Mouse (Mus musculus): Measurements from ENCODE around the gene N4bp1. TPM values are rescaled to one million over a fixed set of nuclear protein-coding genes. Genes with fewer than 3 reads are reported as not detected.

The N4bp1 gene
- polyA plus RNA-seq, 1 experiment from 2014 or later, result 13.2 TPM

DNA sequence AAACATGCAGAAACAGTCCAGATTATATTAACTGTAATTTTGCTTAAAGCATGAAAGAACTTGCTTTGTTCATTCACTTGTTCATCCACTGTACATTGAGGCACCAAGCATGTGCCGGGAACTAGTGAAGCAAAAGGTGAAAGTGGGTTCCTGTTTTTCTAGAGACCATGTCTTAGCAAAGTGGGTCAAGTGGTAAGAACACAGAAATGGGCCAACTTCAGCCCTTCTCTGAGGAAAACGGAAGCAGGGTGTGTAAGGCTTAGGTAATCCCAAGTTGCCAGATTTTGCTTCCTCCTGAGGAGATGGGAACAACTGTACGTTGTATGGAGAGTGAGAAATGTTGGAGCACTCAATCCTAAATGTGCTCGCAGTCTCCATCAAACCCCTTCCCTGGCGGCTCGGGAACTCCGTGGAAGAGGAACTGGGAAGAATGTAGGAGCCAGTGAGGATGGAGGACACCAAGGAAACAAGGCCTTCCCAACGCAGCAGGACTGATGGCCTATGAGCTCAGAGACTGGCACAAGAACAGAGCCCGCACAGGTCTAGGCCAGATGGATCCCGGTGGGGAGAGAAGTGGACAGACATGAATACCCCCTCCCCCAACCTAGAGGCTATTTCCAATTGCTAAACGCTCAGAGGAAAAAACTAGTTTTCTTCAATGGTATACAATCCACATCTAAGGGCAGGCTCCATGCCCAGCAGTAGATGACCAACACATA is 12.8 kb downstream of the N4bp1 start:
- WGBS, result 96% methylated on average over 11 of the region's 11 CpGs
- Histone ChIP-seq H3K9ac (replicated peaks) (no peak overlapping the region), H3K9me3 (no peaks in the 10 kb centered on the region)

DNA sequence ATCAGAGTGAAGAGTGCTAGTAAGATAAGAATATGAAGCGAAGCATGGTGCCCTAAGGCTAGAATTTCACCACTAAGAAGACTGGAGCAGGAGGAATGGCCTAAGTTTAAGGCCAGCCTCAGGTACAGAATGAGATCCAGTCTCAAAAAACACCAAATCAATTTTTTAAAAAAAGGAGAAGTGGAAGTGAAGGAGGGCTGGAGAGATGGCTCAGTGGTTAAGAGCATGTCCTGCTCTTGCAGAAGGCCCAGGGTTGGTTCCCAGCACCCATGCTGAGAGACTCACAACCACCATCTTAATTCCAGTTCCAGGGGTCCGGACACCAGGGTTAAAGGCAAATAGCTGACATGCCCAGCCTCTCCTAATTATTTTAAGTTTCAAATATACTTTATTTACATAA is 13.6 kb downstream of the N4bp1 start:
- no peak overlapping the region for H3K4me3 ChIP-seq
- no peaks in the 10 kb centered on the region for H3K36me3 ChIP-seq
- no peak overlapping the region for H3K27ac ChIP-seq (replicated peaks)
- H3K9ac ChIP-seq (replicated peaks), result no peak overlapping the region
- 96% methylated on average over 2 of the region's 2 CpGs for WGBS
- no peak for ATAC-seq (ENCODE audit: low FRiP score, low read depth)
- no peaks in the 10 kb centered on the region for H3K9me3 ChIP-seq
- no peak overlapping the region for H3K4me2 ChIP-seq (replicated peaks)
- peaks cover 8% of the 10 kb centered on the region; the same call in 1 of the 2 replicates for H3K4me1 ChIP-seq
- H3K27me3 ChIP-seq, result no peaks in the 10 kb centered on the region

More for the DNA sequence above, 12.8 kb downstream of the N4bp1 start:
- H3K4me3 ChIP-seq, result no peak overlapping the region
- H3K27ac ChIP-seq (replicated peaks), result no peak overlapping the region
- no peak for ATAC-seq (ENCODE audit: low FRiP score, low read depth)
- H3K27me3 ChIP-seq, result no peaks in the 10 kb centered on the region
- H3K4me2 ChIP-seq (replicated peaks), result no peak overlapping the region
- H3K36me3 ChIP-seq, result no peaks in the 10 kb centered on the region
- peaks cover 12% of the 10 kb centered on the region; the same call in 1 of the 2 replicates for H3K4me1 ChIP-seq

DNA sequence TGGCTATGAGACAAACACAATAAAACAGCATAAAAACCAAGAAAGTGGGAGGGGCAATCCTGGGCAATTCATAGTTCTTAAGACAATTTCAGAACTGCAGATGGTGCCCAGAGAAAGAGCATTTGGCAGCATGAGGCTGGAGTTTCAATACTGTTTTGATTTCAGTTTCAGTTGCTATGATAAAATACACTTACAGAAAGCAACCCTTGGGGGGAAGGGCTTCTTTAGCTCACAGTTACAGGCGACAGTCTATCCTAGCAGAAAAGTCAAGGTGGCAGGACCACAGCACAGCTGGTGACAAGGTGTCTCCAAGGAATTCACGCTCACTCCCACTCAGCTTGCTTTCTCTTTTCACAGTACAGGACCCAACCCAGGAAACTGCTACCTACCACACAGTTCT is 14.3 kb downstream of the N4bp1 start:
- Histone ChIP-seq H3K9me3 (no peaks in the 10 kb centered on the region), H3K9ac (replicated peaks) (no peak overlapping the region), H3K36me3 (no peaks in the 10 kb centered on the region), H3K27me3 (no peaks in the 10 kb centered on the region), H3K4me1 (peaks cover 8% of the 10 kb centered on the region; the same call in 1 of the 2 replicates), H3K27ac (replicated peaks) (no peak overlapping the region), H3K4me3 (no peak overlapping the region), H3K4me2 (replicated peaks) (no peak overlapping the region)
- no peak for ATAC-seq (ENCODE audit: low FRiP score, low read depth)
- 86% methylated on average over 2 of the region's 2 CpGs for WGBS

DNA sequence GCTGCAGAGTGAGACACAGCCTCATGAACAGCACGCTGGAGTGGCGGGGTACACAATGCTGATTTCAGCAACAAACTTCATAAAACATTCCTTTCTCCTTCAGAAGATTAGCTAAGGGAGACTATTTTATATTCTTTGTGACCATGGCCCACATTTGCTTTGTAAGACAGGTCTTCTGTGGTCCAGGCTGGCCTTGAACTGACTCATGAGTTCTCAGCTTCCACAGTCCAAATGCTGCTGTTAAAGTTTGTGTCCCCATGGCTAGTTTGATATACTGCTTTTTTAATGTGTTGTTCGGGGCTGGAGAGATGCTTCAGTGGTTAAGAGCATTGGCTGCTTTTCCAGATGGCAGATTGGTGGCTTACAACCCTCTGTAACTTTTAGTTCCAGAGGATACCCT is 17.0 kb downstream of the N4bp1 start:
- Histone ChIP-seq H3K27me3 (no peaks in the 10 kb centered on the region), H3K4me2 (replicated peaks) (no peak overlapping the region), H3K4me3 (no peak overlapping the region), H3K27ac (replicated peaks) (no peak overlapping the region), H3K9ac (replicated peaks) (no peak overlapping the region), H3K4me1 (0 out of 2 replicates have a peak, but pooled peaks cover under 1% of the 10 kb centered on the region), H3K9me3 (no peaks in the 10 kb centered on the region), H3K36me3 (no peaks in the 10 kb centered on the region)
- WGBS, result 92% methylated on average over 3 of the region's 3 CpGs
- ATAC-seq (ENCODE audit: low FRiP score, low read depth), result no peak

DNA sequence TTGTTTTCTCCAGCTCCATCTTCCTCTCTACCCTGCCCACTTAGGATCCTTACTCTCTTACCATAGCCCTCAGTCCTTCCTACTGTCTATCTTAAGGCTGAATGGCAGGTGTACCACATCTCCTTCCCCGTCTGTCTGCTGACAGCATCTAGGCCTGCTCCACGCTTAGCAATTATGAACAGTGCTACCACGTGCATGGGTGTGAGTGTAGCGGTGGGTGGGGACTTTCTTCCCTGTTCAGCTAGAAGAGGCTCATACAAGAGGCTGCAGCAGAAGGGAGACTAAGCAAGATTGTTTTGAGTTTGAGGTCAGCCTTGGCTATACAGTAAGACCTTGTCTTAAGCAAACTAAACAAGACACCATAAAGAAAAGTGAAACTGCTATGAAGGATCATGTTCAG is 20.3 kb downstream of the N4bp1 start:
- Histone ChIP-seq H3K27me3 (no peaks in the 10 kb centered on the region), H3K9me3 (no peaks in the 10 kb centered on the region), H3K36me3 (peaks cover 18% of the 10 kb centered on the region), H3K4me2 (replicated peaks) (no peak overlapping the region), H3K4me3 (no peak overlapping the region), H3K4me1 (no peaks in the 10 kb centered on the region), H3K9ac (replicated peaks) (no peak overlapping the region), H3K27ac (replicated peaks) (no peak overlapping the region)
- 96% methylated on average over 4 of the region's 4 CpGs for WGBS
- no peak for ATAC-seq (ENCODE audit: low FRiP score, low read depth)

DNA sequence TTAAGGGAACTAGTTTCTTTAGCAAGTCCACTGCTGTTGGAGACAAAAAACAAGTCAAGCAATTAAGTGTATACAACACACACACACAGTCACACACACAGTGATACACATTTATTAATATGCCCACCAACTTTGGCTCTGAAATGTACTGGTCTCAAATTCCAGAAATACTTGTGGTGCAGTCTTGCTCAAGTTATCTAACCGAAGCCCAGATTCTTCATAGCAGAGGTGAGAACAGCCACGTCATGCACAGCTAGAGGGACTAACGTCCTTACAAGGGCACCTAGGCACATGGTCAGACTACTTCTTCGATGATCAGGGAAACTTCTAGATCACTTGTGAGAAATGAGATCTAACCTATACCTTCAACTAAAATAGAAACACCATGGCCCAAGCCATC is 22.2 kb downstream of the N4bp1 start:
- no peak for ATAC-seq (ENCODE audit: low FRiP score, low read depth)
- Histone ChIP-seq H3K27me3 (no peaks in the 10 kb centered on the region), H3K4me3 (no peak overlapping the region), H3K36me3 (peaks cover 20% of the 10 kb centered on the region), H3K27ac (replicated peaks) (no peak overlapping the region), H3K4me2 (replicated peaks) (no peak overlapping the region), H3K4me1 (no peaks in the 10 kb centered on the region), H3K9me3 (no peaks in the 10 kb centered on the region), H3K9ac (replicated peaks) (no peak overlapping the region)
- 89% methylated on average over 4 of the region's 4 CpGs for WGBS

DNA sequence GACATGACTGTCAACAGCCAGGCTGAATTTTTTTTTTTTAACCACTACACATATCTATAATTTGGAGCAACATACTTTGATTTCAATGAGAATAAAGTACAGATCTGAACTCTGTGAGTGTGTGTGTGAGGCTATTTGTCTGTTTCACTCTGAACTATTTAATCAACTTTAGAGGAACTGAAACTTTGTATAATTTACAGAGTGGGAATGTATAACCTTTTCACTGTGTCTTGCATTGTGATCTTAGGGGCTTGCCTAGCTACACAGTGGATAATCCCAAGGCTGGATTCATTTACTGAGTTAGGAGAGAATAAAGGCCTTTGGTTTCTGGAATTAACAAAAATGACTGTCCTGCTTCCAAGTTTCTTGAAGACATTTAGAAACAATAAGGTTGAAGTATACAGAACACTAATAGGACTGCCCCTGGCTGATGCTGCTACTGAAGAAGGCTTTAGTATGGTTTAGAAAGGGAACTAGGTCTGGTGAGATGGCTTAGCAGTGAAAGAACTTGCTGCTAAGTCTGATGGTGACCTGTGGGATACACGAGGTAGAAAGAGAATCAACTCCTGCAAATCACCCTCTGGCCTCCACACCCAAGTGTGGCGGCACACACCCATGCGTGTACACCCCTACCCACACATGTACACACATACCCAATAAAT is 22.8 kb downstream of the N4bp1 start:
- no peak overlapping the region for H3K27ac ChIP-seq (replicated peaks)
- H3K9me3 ChIP-seq, result no peaks in the 10 kb centered on the region
- no peaks in the 10 kb centered on the region for H3K27me3 ChIP-seq
- no peak overlapping the region for H3K9ac ChIP-seq (replicated peaks)
- no peak overlapping the region for H3K4me3 ChIP-seq
- no peaks in the 10 kb centered on the region for H3K4me1 ChIP-seq
- ATAC-seq (ENCODE audit: low FRiP score, low read depth), result no peak
- peaks cover 23% of the 10 kb centered on the region for H3K36me3 ChIP-seq
- H3K4me2 ChIP-seq (replicated peaks), result no peak overlapping the region
- WGBS, result 92% methylated on average over 3 of the region's 3 CpGs

DNA sequence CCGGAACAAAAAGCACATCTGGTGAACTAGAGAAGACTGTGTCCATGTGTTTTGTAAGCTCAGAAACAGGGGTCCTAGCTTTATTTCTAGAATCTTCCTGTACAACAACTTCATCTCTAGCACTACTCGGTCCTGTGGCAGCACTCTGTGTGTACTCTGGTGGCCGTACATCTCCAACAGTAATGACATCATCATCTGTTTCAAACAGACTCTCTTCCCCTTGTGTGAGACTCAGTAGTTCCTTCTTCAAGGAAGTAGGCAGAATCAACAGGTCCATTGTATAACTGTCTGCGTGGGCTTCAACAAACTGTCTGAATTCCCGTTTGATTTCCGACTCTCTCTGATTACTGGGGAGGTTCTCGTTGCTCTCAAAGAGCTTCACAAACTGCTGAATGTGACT is 23.5 kb downstream of the N4bp1 start:
- Histone ChIP-seq H3K27me3 (no peaks in the 10 kb centered on the region), H3K4me2 (replicated peaks) (no peak overlapping the region), H3K4me3 (no peak overlapping the region), H3K27ac (replicated peaks) (no peak overlapping the region), H3K9me3 (no peaks in the 10 kb centered on the region), H3K4me1 (no peaks in the 10 kb centered on the region), H3K36me3 (peaks cover 23% of the 10 kb centered on the region), H3K9ac (replicated peaks) (no peak overlapping the region)
- 90% methylated on average over 7 of the region's 7 CpGs for WGBS
- no peak for ATAC-seq (ENCODE audit: low FRiP score, low read depth)

DNA sequence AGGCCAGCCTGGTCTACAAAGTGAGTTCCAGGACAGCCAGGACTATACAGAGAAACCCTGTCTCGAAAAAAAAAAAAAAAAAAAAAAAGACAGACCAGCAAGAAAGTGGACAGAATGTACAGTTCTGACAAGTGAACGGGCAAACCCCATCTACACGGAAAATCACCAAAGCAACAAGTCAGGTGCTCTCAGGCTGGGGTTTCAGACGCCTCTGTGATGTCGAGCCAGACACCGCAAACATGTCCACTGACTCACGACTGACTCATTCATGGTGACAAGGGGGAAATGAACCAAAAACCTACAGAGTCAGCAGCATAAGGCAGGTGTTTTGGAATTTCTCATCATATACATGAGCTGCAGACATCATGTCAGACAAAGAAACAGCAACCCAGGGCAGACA is 28.8 kb downstream of the N4bp1 start:
- ATAC-seq (ENCODE audit: low FRiP score, low read depth), result no peak
- peaks cover 29% of the 10 kb centered on the region for H3K4me1 ChIP-seq
- no peaks in the 10 kb centered on the region for H3K27me3 ChIP-seq
- peaks cover 18% of the 10 kb centered on the region for H3K36me3 ChIP-seq
- no peak overlapping the region for H3K4me2 ChIP-seq (replicated peaks)
- no peak overlapping the region for H3K27ac ChIP-seq (replicated peaks)
- 87% methylated on average over 6 of the region's 7 CpGs for WGBS
- no peaks in the 10 kb centered on the region for H3K9me3 ChIP-seq
- H3K9ac ChIP-seq (replicated peaks), result no peak overlapping the region
- H3K4me3 ChIP-seq, result no peak overlapping the region

DNA sequence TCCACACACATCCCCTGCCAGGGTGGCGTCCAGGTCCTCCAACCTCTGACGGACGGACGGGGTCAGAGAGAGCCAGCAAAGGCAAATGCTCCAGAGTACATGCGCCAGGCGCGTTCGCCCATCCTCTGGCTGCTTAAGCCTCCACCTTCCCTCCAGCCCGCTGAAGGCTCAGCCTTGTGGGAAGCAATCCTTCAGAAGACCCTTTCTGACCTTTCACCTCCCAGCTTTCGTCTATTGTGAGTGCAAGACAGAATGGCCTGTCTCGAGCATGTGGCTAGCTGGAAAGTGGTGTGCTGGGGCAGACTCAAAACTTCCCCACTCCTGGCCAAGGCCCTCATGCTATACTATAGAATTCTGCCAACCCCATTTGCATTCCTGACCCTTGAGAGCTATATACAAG is 30.4 kb downstream of the N4bp1 start:
- 20% methylated on average over 11 of the region's 11 CpGs for WGBS
- no peak for ATAC-seq (ENCODE audit: low FRiP score, low read depth)
- Histone ChIP-seq H3K9ac (replicated peaks) (no peak overlapping the region), H3K27me3 (no peaks in the 10 kb centered on the region), H3K27ac (replicated peaks) (no peak overlapping the region), H3K9me3 (no peaks in the 10 kb centered on the region), H3K36me3 (peaks cover 5% of the 10 kb centered on the region), H3K4me2 (replicated peaks) (no peak overlapping the region), H3K4me3 (no peak overlapping the region), H3K4me1 (peaks cover 29% of the 10 kb centered on the region)

DNA sequence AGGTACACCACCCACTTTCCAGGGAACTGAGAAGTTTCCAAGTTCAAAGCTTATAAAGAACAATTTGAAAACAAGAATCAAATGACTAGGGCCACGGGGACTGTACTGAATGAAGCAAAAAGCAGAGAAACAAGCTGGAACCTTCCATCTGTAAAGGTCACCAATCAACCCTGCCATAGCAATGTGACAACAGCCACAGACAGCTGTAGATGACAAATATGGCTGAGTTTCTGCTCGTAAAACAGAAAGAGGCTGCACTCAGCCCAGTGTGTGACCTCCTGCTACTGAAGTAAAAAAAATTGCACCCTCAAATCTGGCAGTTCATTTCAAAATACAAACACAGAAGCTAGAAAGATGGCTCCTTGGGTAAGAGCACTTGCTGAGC is 31.1 kb downstream of the N4bp1 start:
- no peaks in the 10 kb centered on the region for H3K9me3 ChIP-seq
- H3K27me3 ChIP-seq, result no peaks in the 10 kb centered on the region
- H3K9ac ChIP-seq (replicated peaks), result no peak overlapping the region
- no peak for ATAC-seq (ENCODE audit: low FRiP score, low read depth)
- 86% methylated on average over 2 of the region's 2 CpGs for WGBS
- H3K4me3 ChIP-seq, result no peak overlapping the region
- peaks cover 5% of the 10 kb centered on the region for H3K36me3 ChIP-seq
- H3K4me1 ChIP-seq, result peaks cover 29% of the 10 kb centered on the region
- H3K27ac ChIP-seq (replicated peaks), result no peak overlapping the region
- no peak overlapping the region for H3K4me2 ChIP-seq (replicated peaks)

DNA sequence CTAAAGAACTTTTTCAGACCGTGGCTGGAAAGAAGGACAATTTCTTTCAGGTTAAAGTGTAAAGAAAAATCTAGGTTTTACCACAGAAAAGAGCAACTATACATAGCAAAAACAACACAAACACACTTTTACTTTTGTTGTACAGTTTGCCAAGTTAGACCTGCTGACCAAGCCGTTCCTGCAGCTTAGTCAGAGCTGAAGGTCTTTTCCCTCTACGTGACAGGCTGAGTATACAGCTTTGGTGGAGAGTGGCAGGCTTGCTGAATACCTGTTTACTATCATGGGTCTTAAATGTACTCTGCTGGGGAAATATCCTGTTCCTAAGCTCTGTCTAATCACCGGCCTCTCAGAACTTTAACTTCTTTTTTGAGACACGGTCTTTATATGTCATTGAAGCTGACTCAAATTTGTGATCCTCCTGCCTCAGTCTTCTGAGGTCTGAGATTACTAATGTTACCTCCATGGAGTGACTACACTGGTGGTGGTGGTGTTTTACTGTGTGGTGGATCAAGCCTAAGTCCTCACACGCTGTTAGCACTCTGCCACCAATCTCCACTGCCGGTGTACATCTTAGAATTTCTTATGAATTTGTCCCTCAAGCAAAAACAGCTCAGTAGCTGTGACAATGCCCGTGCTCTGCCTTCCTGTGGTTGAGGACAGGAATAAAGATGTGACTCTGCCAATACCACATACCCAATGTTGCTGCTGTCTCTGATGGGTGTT is 31.6 kb downstream of the N4bp1 start:
- no peak overlapping the region for H3K27ac ChIP-seq (replicated peaks)
- H3K4me1 ChIP-seq, result peaks cover 29% of the 10 kb centered on the region
- H3K27me3 ChIP-seq, result no peaks in the 10 kb centered on the region
- 88% methylated on average over 8 of the region's 8 CpGs for WGBS
- H3K9me3 ChIP-seq, result no peaks in the 10 kb centered on the region
- no peak overlapping the region for H3K4me3 ChIP-seq
- no peak overlapping the region for H3K4me2 ChIP-seq (replicated peaks)
- H3K36me3 ChIP-seq, result peaks cover 5% of the 10 kb centered on the region
- no peak overlapping the region for H3K9ac ChIP-seq (replicated peaks)
- ATAC-seq (ENCODE audit: low FRiP score, low read depth), result no peak

Data from midbrain, embryonic 12.5 days (tissue).